Mouse (Mus musculus): Measurements from ENCODE around the gene Fhdc1.

The Fhdc1 gene

DNA sequence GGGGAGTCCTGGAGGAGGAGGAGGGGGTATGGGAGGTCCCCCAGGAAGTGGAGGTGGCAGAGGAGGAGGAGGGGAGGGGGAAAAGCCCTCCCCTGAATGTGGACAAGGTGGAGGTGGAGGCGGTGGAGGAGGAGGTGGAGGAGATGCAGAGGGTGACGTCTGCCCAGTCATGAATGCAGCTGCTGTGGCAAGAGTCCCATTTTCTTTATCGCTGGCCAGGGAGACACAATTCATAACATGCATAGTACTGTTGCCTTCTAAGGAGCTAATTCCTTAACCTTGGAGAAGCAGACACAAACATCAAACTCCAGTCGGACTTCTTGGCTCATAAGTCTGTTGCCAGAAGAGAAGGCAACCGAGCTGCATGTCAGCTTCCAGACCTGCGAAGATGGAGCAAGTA, 5.8 kb downstream of the Fhdc1 start:
- no peak for DNase-seq (ENCODE audit: low spot score in 2 of 2)

DNA sequence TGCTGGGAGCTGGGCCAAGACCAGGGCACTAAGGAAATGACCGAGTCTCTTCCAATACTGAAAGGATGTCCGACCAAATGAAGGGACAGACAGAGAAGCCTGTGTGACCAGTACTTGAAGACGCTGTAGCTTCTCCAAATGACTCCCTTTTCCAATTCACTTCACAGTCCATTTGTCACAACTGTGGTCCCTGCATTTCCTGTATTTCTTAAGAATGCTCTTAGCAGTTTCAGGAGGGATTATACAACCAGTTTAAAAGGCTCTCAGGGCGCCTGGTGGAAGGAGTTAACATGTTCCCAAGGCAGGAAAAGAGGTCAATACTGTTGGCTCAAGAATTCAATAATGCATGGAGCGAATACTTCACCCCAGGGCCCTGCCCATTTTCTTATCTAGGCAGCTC, 7.3 kb downstream of the Fhdc1 start:
- DNase-seq (ENCODE audit: low spot score in 2 of 2) = no peak

DNA sequence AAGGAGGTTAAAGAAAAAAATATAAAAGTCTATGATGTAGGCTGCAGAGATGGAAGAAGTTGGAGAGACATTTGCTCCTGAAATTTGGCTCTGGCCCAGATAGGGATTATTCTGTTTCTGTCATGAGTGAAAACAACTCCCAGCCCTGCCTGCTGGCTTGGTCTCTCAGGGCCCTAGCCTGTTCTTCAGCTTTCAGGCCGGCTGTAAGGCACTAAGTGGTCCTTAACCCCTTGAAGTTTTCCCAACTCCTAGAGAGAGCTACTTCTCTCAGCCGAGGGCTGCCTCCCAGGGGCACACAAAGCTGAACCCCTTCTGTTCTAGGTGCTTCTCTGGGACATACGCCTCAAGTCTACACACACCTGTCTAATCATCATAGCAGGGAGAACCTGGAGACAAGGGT, 7.7 kb downstream of the Fhdc1 start:
- DNase-seq (ENCODE audit: low spot score in 2 of 2) = no peak

DNA sequence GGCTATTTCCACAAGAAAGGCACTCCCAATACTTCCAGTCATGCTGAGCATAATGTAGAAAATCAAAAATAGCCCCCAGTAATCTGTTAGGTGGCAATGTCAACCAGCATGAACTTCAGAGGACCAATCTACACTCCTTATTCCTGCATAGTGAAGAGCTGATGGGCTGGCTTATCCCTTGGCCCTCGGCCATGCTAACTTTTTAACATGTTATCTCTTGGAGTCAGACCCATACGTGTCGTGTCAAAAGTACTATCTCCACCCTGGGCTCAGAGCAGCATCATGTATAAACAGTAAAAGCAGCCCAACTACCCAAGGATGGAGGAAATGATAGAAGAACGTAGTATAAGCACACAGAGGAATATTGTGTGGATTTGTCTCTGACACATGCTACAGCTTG, 9.1 kb downstream of the Fhdc1 start:
- no peak for DNase-seq (ENCODE audit: low spot score in 2 of 2)

DNA sequence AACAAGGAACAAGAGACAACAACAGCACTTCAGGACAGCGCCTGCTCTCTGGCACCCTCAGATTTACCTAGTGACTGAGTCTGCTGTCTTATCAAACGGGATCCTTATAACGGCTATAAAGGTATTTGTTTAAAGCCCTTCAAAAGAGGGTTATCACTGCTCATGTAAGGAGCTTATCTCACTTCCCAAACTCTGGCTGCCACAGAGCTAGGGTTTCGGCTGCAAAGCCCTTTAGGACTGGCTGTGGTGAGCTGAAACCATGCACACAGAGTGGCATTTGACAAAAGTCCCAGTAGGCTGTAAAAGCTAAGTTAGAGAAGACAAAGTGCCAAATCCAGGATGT, 12.1 kb downstream of the Fhdc1 start:
- no peak for DNase-seq (ENCODE audit: low spot score in 2 of 2)

DNA sequence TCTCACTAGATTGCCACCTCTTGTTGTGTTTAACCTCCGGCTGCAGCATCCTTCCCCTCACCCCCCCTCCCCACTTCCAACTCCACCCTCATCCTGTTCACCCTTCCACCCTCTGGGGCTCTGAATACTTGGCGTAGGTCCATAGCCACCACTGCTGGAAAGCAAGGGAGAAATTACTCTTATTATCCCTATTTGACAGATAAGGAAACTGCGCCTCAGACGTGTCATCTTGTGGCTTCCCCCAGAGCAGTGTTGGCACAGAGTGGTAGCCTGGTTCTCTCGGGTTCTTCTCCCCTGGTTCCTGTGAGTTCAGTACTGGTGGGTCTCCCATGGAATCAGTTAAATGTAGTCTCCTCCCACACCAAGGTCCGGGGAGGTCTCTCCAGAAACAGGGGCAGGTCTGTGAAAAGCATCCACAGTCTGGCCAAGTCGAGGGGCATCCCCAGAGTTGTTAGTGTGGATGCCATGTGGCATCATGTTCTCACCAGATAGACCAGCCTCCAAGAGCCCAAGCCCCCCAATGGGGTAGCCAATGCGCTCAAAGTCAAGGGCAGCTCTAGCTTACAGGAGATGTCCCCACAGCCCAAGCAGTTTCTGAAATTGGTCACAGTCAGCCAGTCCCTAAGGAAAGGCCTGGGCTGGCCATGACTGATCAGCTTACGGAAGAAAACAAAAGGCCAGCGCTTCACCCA, 12.7 kb downstream of the Fhdc1 start:
- no peak for DNase-seq (ENCODE audit: low spot score in 2 of 2)

DNA sequence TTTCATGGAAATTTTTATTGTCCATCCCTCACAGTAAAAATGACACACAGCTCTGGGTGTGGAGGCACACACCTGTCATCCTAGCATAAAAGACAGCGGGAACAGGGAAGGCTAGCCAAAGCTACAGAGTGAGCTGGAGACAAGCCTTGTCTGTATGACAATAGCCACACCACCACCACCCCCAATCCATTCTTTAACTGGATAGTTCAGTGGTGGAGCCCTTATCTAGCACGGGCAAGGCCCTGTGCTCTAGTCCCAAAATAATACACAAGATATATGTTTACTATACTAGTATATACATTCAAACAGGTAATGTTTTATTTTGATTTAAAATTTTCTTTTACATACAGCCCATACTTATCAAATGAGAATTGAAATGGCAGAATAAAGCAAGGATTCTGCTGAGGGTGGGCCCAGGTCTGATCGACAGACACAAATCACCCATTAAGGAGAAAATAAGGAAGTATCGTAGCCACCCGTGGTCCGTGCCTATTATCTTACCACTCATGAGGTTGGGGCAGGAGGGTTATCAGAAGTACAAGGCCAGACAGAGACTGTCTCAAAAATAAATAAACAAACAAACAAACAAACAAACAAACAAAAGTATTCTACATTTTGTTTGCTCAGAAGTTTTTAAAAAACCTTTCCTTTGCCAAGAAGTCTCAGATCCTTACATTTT, 14.3 kb downstream of the Fhdc1 start:
- DNase-seq (ENCODE audit: low spot score in 2 of 2) = no peak

DNA sequence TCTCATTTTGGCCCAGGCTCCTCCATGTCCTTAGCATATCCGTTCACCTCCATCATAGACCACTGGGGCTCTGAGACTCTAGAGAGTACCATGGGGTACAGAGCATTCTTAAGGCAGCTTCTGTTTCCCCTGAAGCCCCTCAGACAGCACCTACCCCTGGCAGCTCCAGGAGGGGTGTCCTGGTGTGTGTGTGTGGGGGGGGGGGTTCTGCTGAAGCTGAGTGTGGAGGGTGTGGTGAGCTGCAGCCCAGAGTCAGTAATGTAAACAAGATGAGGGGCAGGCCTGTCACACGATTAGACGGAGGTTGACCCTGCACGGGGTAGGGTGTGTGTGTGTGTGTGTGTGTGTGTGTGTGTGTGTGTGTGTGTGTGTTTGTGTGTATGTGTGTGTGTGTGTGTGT, 18.5 kb downstream of the Fhdc1 start:
- no peak for DNase-seq (ENCODE audit: low spot score in 2 of 2)

DNA sequence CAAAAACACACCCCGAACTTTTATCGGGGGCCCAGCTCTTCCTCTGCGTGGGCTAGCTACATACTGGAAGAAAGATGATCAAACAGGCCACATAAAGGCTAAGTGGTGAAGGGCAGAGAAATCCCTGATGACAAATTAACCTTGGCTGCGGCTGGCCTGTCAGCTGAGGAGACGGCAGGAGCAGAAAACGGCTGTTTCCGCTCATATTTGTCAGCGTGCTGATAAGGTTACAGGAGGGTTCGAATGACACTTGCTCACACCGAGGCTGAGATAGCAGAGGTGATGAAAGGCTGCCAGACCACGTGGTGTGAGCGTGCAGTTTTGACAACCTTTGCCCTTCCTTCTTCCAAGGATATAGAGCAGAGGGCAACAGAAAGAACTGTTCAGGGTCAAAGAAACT, 19.3 kb downstream of the Fhdc1 start:
- no peak for DNase-seq (ENCODE audit: low spot score in 2 of 2)

DNA sequence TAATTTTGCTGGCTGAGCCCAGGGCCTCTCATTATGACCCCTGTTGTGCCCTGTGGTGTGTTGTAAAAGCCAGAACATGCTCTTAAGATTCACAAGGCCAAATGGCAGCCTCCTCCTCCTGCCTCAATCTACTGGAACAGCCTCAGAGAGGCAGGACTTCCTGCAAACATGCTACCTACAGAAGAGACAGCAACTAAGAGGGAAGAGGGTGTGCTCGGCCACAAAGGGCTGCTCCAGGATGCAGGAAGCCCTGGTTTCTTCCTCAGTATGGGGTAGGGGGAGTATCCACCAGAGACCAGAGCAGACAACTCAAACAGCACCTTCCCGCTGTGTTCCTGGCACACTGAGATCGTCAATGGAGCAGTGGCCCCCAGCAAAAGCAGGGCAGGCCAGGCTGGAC, 19.7 kb downstream of the Fhdc1 start:
- no peak for DNase-seq (ENCODE audit: low spot score in 2 of 2)

DNA sequence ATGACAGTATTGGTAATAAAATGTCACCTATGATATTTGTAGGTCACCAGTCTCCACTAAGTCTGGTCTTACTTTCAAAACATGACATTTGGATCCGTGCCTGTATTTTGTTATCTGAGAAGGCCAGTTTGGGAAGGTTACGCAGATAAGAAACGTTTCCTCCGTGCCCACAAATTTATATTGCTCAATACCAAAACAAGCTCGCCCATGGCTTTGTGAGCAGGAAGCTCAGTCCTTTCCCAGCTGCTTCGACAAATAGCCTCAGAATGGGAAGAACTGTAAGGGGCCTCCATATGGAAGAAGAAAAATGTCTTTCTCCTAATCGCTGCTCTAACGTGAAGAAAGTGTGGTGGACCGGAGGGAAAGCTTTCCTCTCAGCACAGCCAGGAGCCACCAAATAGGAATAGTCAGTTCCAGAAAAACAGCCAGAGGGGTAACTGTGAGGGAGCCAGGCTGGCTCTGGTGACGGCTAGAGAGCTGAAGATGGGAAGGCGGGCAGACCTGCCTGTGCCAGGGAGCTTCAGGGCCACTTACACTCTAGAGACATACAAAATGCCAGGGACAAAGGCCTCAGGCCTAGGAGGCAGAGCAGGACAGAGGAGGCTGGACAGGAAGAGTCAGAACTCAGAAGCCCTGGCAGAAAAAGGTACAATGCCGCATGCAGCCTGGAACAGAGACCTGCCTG, 24.4 kb downstream of the Fhdc1 start:
- no peak for DNase-seq (ENCODE audit: low spot score in 2 of 2)

DNA sequence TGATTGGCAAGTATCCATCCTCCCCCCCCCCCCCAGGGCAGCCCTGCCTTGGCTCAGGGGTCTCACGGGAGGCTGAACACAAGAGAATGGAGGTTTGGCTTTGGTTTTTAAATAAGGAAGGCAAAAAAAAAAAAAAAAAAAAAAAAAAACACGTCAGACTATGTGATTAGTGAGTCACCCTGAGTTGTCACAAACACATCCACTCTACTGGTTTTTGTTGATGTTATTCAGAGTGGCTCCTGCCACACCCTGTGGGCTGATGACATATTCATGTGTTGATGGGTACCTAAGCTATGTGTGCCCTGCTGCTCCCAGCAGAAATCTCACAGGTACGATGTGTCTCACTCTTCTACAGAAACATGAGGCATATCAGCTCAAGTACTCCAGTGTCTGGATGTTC, 29.6 kb downstream of the Fhdc1 start:
- no peak for DNase-seq (ENCODE audit: low spot score in 2 of 2)

DNA sequence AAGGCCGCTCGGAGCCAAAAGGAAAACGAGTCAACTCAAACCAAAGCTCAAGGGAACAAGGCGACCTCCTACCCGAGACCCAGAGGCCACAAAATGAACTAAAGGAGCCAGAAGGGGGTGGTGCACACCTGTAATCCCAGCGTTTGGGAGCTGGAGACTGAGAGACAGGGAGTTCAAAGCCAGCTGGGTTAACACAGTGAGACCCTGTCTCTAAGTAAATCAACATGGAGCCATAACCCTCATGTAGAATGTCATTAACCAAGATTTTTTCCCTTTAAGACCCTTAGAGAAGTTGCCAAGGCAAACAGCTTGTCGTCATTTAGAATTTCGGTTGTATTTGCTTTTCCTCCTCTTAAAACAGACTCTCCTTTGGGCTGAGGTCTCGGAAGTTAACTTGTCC, 31.2 kb downstream of the Fhdc1 start:
- no peak for DNase-seq (ENCODE audit: low spot score in 2 of 2)

DNA sequence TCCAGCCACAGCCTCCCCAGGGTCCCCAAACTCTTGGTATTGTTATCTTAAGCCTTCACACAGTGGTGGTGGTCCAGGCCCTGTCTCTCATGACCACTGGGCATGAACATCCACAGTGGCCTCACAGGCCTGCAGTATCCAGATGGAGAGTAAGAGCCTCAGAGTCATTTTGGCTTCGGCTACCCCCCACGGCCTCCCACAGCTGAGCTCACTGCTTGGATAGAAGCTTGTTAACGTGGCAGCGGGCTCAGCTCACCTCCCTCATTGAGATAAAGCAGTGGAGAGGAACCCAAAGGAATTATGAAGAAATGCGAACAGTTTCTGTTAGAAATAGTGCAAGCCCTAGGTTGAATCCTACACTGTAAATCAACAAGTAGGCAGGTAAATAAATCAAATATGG, 32.4 kb downstream of the Fhdc1 start:
- no peak for DNase-seq (ENCODE audit: low spot score in 2 of 2)

DNA sequence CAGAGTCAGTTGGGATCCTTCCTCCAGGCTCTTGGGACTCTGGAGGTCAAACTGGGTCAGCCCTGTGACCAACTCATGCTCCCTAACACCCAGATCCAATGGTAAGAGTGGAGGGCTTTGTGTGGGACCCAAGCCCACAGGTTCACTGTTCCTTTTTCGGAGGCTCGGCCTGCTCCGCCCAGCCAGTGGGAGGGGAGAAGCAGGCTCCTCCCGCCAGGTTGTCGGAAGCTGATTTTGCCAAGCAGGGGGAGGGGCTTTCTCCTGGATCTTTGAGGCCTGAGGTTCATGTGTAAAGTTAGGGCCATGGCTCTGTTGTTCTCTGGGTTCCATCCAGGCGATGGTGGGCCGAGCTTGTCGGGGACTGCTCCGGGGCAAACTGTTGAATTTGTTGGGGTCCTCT, 34.4 kb downstream of the Fhdc1 start:
- no peak for DNase-seq (ENCODE audit: low spot score in 2 of 2)

DNA sequence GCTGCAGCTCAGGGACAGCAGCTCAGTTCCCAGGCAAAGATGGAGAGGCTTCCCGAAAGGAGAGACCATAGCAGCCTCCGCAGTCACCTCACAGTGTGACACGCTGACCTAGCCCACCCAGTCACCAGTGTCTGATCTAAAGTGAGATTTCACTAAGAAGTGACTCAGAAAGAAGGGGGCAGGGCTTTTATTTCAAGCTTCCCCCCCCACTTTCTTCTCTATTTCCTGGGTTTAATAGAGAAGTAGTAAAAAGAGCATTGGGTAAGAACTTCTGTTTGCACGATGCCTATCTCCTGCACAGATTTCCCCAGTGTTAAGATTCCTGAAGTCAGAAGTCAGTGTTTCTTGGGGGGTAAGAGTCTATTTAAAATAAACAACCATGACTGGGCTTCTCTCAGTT, 37.3 kb downstream of the Fhdc1 start:
- no peak for DNase-seq (ENCODE audit: low spot score in 2 of 2)

DNA sequence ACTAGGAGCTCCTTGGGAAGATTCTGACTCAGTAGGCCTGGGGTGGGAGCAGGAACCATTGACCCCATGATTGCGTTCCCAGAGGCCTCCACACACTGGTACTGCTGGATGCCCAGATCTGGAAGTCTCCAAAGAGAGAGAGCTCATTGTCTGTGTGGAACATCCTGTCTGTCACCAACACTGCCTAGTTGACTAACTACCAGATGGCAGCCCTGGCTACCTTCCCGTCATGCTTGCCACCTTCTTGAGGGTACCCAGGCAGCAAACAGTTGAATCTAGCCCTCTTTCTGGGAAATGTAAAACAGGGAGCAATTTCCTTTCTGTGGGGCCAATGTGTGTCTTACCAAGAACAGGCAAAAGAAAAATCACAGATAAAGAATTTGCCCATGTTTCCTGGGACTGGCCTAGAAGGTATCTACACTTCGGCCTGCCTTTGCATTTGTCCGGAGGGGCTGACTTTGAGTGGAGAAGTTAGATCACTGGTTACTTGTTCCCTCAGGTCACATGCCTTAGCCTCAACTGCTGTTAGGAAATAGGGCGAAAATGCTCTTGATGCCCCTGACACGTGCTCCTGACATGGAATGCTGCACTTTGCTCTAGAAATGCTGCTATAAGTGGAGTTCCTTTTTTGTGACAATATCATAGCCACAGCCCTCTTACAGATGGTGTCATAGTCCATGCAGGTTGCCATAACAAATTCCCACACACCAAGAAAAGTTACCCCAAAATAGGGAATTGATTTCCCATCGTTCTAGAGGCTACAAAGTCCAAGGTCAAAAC, 40.6 kb downstream of the Fhdc1 start:
- DNase-seq (ENCODE audit: low spot score in 2 of 2) = peak; percentile 44 to 52

DNA sequence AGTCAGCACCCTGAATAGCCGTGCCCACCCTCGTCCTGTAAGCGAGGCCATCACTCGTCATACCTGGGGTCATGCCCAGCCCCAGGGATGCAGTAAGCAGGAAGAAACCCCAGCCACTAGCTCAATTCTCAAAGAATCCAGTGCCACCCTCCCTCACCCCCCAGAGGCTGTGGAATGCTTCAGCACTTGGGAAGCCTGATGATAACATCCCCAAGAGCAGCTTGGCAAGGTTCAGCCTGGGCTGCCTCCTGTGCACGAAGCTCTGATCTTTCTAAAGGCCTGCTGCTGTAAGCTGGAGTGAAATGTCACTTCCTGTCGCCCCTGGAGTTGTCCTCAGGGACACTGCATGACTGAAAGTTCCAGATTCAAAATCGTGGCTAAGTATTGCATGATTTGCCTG, 41.4 kb downstream of the Fhdc1 start:
- no peak for DNase-seq (ENCODE audit: low spot score in 2 of 2)

DNA sequence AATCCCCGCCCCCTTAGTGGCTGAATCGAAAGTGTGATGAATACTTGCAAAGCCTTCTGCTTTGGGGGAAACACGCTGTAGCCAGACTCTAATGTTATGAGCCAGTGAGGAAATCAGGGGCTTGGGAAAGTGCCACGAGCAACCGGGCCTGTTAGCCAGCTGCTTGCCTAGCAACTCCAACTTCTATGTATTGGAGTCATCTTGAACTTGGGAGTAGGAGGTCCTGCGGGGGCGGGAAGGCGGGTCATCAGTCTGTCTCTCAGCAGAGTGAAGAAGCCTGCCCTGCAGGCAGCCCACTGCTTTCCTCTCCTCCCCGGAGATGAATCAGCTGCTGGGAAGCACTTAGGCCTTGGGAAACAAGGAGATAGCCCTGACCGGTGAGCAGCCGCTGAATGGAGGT, 42.1 kb downstream of the Fhdc1 start:
- DNase-seq (ENCODE audit: low spot score in 2 of 2) = peak; percentile 63 to 73

DNA sequence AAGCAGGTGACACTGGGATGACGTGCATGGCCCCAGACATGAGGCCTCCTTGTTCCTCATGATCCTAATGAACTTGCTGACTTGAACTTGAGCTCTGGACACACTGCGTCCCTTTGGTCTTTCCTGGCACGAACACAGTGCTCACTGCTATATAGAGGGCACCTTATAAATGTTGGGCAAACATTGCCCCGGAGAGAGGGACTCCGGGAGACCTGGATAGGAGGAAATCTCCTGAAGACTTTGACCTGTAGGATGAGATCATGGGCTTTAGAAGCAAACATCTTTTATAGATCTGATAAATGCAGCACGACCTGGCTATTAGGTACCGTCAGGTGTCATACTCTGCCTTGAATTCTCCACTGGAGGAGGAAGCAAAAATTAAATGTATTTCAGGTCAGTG, 43.3 kb downstream of the Fhdc1 start:
- DNase-seq (ENCODE audit: low spot score in 2 of 2) = no peak

DNA sequence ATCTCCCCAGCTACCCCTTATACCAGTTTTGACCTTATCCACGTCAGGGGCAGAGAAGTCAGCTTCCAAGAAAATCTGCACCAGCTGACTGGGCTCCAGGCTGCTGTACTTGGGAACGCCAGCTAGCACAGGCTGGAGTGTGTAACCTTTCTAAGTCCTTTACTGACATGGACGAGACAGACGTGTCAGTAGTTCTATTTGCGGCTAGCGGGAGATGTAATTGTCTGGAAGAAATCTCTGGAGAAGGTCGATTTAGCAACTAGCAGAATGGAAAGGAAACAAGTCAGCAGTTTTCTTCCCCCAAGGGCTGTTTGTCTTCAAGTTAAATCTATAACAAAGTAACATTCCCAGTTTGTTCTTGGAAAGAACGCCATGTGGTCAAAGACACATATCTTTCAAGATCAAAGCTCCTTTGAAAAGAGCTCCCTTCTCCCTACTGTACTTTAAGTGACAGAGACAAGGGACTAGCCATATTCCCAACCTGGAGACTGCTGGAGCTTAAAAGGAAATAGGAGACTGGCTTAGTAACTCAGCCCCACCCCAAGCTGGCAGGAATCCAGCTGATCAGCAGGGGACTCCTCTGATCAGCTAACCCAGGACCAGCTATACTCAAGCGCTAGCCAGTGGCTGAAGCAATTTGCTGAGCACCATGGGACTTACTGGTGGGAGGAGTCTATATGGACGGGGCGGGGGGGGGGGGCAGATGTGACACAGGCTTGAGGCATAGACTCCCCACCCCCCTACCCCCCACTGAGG, 44.8 kb downstream of the Fhdc1 start:
- no peak for DNase-seq (ENCODE audit: low spot score in 2 of 2)

All from right cerebral cortex, adult 2 months (tissue).